Mouse (Mus musculus) gastrocnemius, adult 2 months (tissue): ENCODE data around the gene Tmem114. TPM values are rescaled to one million over a fixed set of nuclear protein-coding genes. Genes with fewer than 3 reads are reported as not detected.

ENCODE experiments used
- DNase-seq: peaks from one replicate; pipeline ENCODE4 v3.0.0; 2022
- H3K27ac ChIP-seq: fragments of 200-600 bp; 2 replicates; pipeline ENCODE4 v1.8.1; 2022; ENCODE audit warnings: mild to moderate bottlenecking
- H3K4me3 ChIP-seq: fragments of 200-600 bp; 2 replicates; pipeline ENCODE4 v1.8.1; 2022; ENCODE audit warnings: mild to moderate bottlenecking, moderate library complexity
- CTCF ChIP-seq: fragments of 200-600 bp; IDR thresholded peaks from 2 replicates; pipeline ENCODE4 v1.8.1; 2022; ENCODE audit warnings: antibody characterized with exemption, mild to moderate bottlenecking, moderate library complexity
- intact Hi-C: fragments of 180-260 bp; cut with DNase I; formaldehyde crosslinking; loops from one replicate; pipeline ENCODE4 v1.15.1; 2025
- total RNA-seq, 2 experiments: library from RNA; stranded (reverse); gene quantifications; 2 replicates each; pipeline ENCODE4 v1.2.3; 2021

Tmem114 gene
- total RNA-seq, 2 experiments from 2014 or later, result not detected

GRCm38 (mm10) chr16:8423626-8424114, 1.3 kb downstream of the Tmem114 start:
- TF ChIP-seq CTCF, result no peak
- no peak overlapping the region for H3K27ac ChIP-seq
- H3K4me3 ChIP-seq, result no peak overlapping the region
- no peak for DNase-seq
- intact Hi-C loops, result no loop called here

- no peak for TF ChIP-seq CTCF
- intact Hi-C loops, result no loop called here
- Histone ChIP-seq H3K27ac (no peak overlapping the region), H3K4me3 (no peak overlapping the region)
- DNase-seq, result no peak
Observed at GRCm38 (mm10) chr16:8420842-8421241, 4.1 kb downstream of the Tmem114 start.

- DNase-seq, result no peak
- no peak overlapping the region for H3K27ac ChIP-seq
- H3K4me3 ChIP-seq, result no peak overlapping the region
- intact Hi-C loops, result no loop called here
- TF ChIP-seq CTCF, result no peak
Observed at GRCm38 (mm10) chr16:8420381-8420780, 4.6 kb downstream of the Tmem114 start.

GRCm38 (mm10) chr16:8419666-8420065, 5.3 kb downstream of the Tmem114 start:
- TF ChIP-seq CTCF, result no peak
- no peak overlapping the region for H3K27ac ChIP-seq
- intact Hi-C loops, result loop anchor here (10.0 kb wide), 1 partner anchor 225 kb away; no protein-coding TSS in a partner anchor

GRCm38 (mm10) chr16:8418126-8418525, 6.8 kb downstream of the Tmem114 start:
- intact Hi-C loops, result loop anchor here (10.0 kb wide), 1 partner anchor 227 kb away; no protein-coding TSS in a partner anchor
- no peak for TF ChIP-seq CTCF
- no peak for DNase-seq
- no peak overlapping the region for H3K27ac ChIP-seq
- no peak overlapping the region for H3K4me3 ChIP-seq

More at GRCm38 (mm10) chr16:8419666-8420065, 5.3 kb downstream of the Tmem114 start:
- H3K4me3 ChIP-seq, result no peak overlapping the region
- no peak for DNase-seq

GRCm38 (mm10) chr16:8417011-8417720, 7.8 kb downstream of the Tmem114 start:
- intact Hi-C loops, result loop anchor here (10.0 kb wide), 1 partner anchor 228 kb away; no protein-coding TSS in a partner anchor
- no peak for TF ChIP-seq CTCF
- H3K4me3 ChIP-seq, result no peak overlapping the region
- H3K27ac ChIP-seq, result no peak overlapping the region
- no peak for DNase-seq

- H3K4me3 ChIP-seq, result no peak overlapping the region
- intact Hi-C loops, result loop anchor here (10.0 kb wide), 1 partner anchor 229 kb away; no protein-coding TSS in a partner anchor
- no peak for DNase-seq
- TF ChIP-seq CTCF, result no peak
- no peak overlapping the region for H3K27ac ChIP-seq
Observed at GRCm38 (mm10) chr16:8415996-8416395, 8.9 kb downstream of the Tmem114 start.

GRCm38 (mm10) chr16:8413441-8413840, 11.5 kb downstream of the Tmem114 start:
- no peak for TF ChIP-seq CTCF
- intact Hi-C loops, result loop anchor here (2.0 to 10.0 kb wide), 4 partner anchors 59 to 261 kb away; partner anchors contain the start of gene Mettl22
- H3K4me3 ChIP-seq, result no peak overlapping the region
- DNase-seq, result no peak
- H3K27ac ChIP-seq, result no peak overlapping the region

GRCm38 (mm10) chr16:8412213-8412612, 12.7 kb downstream of the Tmem114 start:
- no peak for DNase-seq
- no peak overlapping the region for H3K4me3 ChIP-seq
- TF ChIP-seq CTCF, result peak; percentile 89
- no peak overlapping the region for H3K27ac ChIP-seq
- intact Hi-C loops, result loop anchor here (2.0 to 10.0 kb wide), 4 partner anchors 60 to 263 kb away; partner anchors contain the start of gene Mettl22

- Histone ChIP-seq H3K27ac (no peak overlapping the region), H3K4me3 (no peak overlapping the region)
- TF ChIP-seq CTCF, result no peak
- no peak for DNase-seq
- intact Hi-C loops, result no loop called here
Observed at GRCm38 (mm10) chr16:8409197-8409596, 15.7 kb downstream of the Tmem114 start.

GRCm38 (mm10) chr16:8406708-8407107, 18.2 kb downstream of the Tmem114 start:
- TF ChIP-seq CTCF, result peak; percentile 77
- intact Hi-C loops, result no loop called here
- peak; percentile 62 for DNase-seq

GRCm38 (mm10) chr16:8402663-8403062, 22.3 kb downstream of the Tmem114 start:
- H3K27ac ChIP-seq, result no peak overlapping the region
- DNase-seq, result no peak
- intact Hi-C loops, result no loop called here
- TF ChIP-seq CTCF, result no peak
- no peak overlapping the region for H3K4me3 ChIP-seq

More at GRCm38 (mm10) chr16:8406708-8407107, 18.2 kb downstream of the Tmem114 start:
- H3K4me3 ChIP-seq, result no peak overlapping the region
- no peak overlapping the region for H3K27ac ChIP-seq

GRCm38 (mm10) chr16:8401171-8401955, 23.6 kb downstream of the Tmem114 start:
- Histone ChIP-seq H3K4me3 (no peak overlapping the region), H3K27ac (no peak overlapping the region)
- no peak for TF ChIP-seq CTCF
- intact Hi-C loops, result no loop called here
- DNase-seq, result no peak
